Mouse (Mus musculus): ENCODE results near the gene Pxmp4.

- TF ChIP-seq GATA1 (IDR thresholded peaks at IDR 0.05; ENCODE audit: borderline replicate concordance, low read length) (no peak), FLI1 (IDR thresholded peaks at IDR 0.05; ENCODE audit: low read length) (no peak)
Measured at GRCm38 (mm10) chr2:154642712-154643385, 39.3 kb upstream of the Pxmp4 start.

All from megakaryocyte, embryonic 14.5 days (primary cell).